Mouse (Mus musculus) E14TG2a.4 (cell line): ENCODE results near the gene Irgm1.

Experiments used
- CTCF ChIP-seq: conservative IDR thresholded peaks from 2 replicates; pipeline ENCODE4 v1.5.1; 2014; ENCODE audit warnings: low read length
- NANOG ChIP-seq: IDR thresholded peaks from 2 replicates; pipeline ENCODE4 v1.6.1; 2014; ENCODE audit warnings: borderline replicate concordance, low read length, mixed read lengths
- POU5F1 ChIP-seq: IDR thresholded peaks from 2 replicates; pipeline ENCODE4 v1.6.1; 2014; ENCODE audit warnings: low read length, borderline replicate concordance

- no peak for TF ChIP-seq CTCF
- no peak for TF ChIP-seq NANOG
- no peak for TF ChIP-seq POU5F1
These were observed 37.5 kb downstream of the Irgm1 start for GRCm38 (mm10) chr11:48833731-48834639.
